Mouse (Mus musculus): ENCODE results near the gene Ints5.

- no peak for TF ChIP-seq CTCF (IDR thresholded peaks at IDR 0.05; ENCODE audit: borderline replicate concordance, insufficient read depth, low read depth, low read length)
- no peak for TF ChIP-seq POLR2A (IDR thresholded peaks at IDR 0.05; ENCODE audit: borderline replicate concordance, insufficient read depth, low read length)
These were observed 36.0 kb downstream of the Ints5 start for GRCm38 (mm10) chr19:8928689-8929223.

Data from cerebellum, adult 2 months (tissue).